Mouse (Mus musculus) kidney, adult 2 months (tissue): ENCODE data around the gene Zfp775.

Experiments used
- CTCF ChIP-seq: fragments of 200-500 bp; conservative IDR thresholded peaks from 2 replicates; pipeline ENCODE4 v1.5.1; 2011; ENCODE audit warnings: low read depth, mild to moderate bottlenecking, control low read depth, low read length, moderate library complexity, mixed read lengths; ENCODE audit not compliant: insufficient read depth, insufficient read length
- POLR2A ChIP-seq: fragments of 200-500 bp; IDR thresholded peaks from one replicate; pipeline ENCODE4 v1.6.1; 2011; ENCODE audit warnings: low read depth, low read length, control low read depth

DNA sequence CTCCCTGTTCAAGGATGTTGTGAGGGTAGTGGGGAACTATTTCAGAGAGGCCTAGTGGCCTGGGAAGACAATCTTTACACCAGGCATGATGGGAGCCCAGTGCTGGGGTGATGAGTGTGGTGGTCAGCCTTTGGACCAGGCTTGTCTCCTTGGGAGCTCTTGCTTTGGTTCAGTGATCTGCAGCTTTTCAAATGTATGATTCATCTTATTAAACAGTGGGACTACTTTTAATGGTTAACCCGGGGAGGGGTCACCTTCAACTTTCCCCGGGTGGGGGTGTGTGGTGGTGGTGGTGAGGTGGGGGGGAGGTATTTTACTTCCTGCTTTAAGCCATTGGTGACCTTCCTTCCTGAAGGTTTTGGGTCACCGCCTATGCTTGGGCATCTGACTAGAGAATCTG, 26.5 kb downstream of the Zfp775 start:
- TF ChIP-seq CTCF (no peak), POLR2A (peak; percentile 50)
